Mouse (Mus musculus): ENCODE data around the gene Psmg3. TPM values are rescaled to one million over a fixed set of nuclear protein-coding genes. Genes with fewer than 3 reads are reported as not detected.

The Psmg3 gene
- polyA plus RNA-seq, 1 experiment from 2014 or later: 61.0 TPM

DNA sequence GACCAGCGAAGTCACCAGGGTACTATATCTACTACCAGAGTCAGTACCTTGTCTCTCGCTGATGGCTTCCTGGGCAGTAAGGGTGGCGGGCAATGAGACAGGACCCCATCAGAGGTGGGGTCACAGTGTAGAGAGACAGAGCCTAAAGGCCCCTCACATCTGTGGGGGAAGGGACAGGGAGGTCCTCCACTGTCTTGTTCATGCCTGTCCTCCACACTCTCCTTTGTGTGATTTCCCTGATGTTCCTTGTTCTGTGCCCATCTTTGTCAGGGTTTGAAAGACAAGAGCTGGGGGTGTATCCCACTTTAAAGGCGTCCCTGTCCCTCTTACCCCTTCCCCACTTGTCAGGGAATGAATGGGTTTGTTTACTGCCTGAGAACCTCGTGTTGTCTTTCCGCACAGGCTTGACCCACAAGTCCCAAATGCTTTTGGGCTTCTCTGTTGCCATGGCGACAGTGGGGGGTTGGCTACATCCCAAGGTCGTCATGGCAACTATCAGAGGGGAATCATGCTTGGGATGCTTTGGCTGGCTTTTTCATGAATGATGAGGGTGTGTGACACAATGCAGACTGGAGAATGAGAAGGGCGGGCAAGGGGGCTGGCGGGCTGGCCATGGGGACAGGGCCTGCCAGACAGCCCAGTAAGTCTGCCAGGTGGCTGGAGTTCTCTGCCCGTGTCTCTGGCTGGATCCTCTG is 29.1 kb downstream of the Psmg3 start:
- Histone ChIP-seq H3K4me2 (ENCODE audit: low read length) (peak overlapping the region; percentile 51), H3K36me3 (ENCODE audit: insufficient read depth, low read length) (peaks cover 19% of the 10 kb centered on the region), H3K4me1 (replicated peaks; ENCODE audit: insufficient read depth, low read length) (peaks cover 47% of the 10 kb centered on the region), H3K27me3 (ENCODE audit: insufficient read depth, low read length) (no peaks in the 10 kb centered on the region), H3K9me3 (replicated peaks; ENCODE audit: low read length) (no peaks in the 10 kb centered on the region), H3K9ac (ENCODE audit: low read depth, low read length) (peak overlapping the region; percentile 45; the same call in 1 of the 2 replicates), H3K4me3 (replicated peaks; ENCODE audit: low read depth, low read length) (no peak overlapping the region), H3K27ac (peak overlapping the region; percentile 75)
- no peak for TF ChIP-seq CTCF (IDR thresholded peaks at IDR 0.05; ENCODE audit: low read depth)
- 35% methylated on average over 11 of the region's 11 CpGs for WGBS
- DNase-seq (ENCODE audit: low spot score) (peak; percentile 83), ATAC-seq (replicated peaks; ENCODE audit: low FRiP score, low read depth) (peak; percentile 6; the same call in 1 of the 2 replicates)

DNA sequence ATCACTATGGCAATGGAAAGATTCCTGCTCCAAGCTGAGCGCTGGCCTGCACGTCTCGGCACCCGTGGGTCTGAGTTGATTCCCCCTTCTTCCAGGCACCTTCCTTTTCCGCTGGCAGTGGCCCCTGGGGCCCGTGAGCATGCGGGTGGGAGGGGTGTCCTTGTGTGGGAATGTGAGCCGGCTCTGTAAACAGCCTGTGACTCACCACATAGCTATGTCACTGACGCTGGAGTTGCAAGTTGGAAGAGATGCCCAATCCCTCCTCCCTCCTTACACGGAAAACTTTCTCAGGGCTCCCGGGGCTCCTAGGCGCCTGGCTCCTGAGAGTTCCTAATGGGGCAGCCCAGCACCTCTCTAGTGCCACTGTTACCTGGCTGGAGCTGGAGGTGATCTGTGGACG is 29.8 kb downstream of the Psmg3 start:
- no peak for TF ChIP-seq CTCF (IDR thresholded peaks at IDR 0.05; ENCODE audit: low read depth)
- peak overlapping the region; percentile 51 for H3K4me2 ChIP-seq (ENCODE audit: low read length)
- H3K27me3 ChIP-seq (ENCODE audit: insufficient read depth, low read length): no peaks in the 10 kb centered on the region
- H3K9me3 ChIP-seq (replicated peaks; ENCODE audit: low read length): no peaks in the 10 kb centered on the region
- WGBS: 5% methylated on average over 13 of the region's 13 CpGs
- H3K4me3 ChIP-seq (replicated peaks; ENCODE audit: low read depth, low read length): peak overlapping the region; percentile 11; the same call in 1 of the 2 replicates
- H3K4me1 ChIP-seq (replicated peaks; ENCODE audit: insufficient read depth, low read length): peaks cover 54% of the 10 kb centered on the region
- peaks cover 17% of the 10 kb centered on the region for H3K36me3 ChIP-seq (ENCODE audit: insufficient read depth, low read length)
- ATAC-seq (replicated peaks; ENCODE audit: low FRiP score, low read depth) (peak; percentile 71), DNase-seq (ENCODE audit: low spot score) (peak; percentile 95)
- H3K9ac ChIP-seq (ENCODE audit: low read depth, low read length): peak overlapping the region; percentile 45; the same call in 1 of the 2 replicates
- peak overlapping the region; percentile 75 for H3K27ac ChIP-seq

DNA sequence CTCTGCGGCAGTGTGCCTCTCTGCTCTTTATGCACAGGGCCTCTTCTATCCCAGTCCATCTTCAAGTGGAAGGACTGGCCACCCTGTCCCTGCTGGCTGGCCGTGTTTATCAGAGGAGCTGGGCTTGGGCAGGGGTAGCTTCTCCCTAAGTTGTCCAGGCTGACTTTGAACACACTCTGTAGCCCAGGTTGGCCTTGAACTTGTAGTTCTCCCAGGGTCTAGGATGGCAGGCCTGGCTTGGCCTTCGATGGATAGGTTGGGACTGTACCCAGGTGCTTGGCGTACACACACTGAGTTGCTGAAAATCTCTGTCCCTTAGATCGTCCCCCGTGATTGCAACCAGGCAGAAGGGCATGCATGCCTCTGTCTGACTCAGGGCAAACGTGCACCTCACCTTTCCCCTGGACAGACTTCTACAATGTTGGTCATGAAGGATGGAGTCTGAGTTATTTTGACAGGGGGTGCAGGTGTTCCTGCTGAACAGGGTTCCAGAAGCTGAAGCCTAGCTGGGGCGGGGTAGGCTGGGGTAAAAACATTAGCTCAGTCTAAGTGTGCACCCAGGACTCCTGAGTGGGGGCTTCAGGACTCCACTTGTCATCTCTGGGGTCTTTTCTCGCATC is 30.6 kb downstream of the Psmg3 start:
- peaks cover 14% of the 10 kb centered on the region for H3K36me3 ChIP-seq (ENCODE audit: insufficient read depth, low read length)
- no peak for TF ChIP-seq CTCF (IDR thresholded peaks at IDR 0.05; ENCODE audit: low read depth)
- no peaks in the 10 kb centered on the region for H3K27me3 ChIP-seq (ENCODE audit: insufficient read depth, low read length)
- peak overlapping the region; percentile 75; the same call in 1 of the 2 replicates for H3K27ac ChIP-seq
- DNase-seq (ENCODE audit: low spot score): no peak
- H3K4me3 ChIP-seq (replicated peaks; ENCODE audit: low read depth, low read length): no peak overlapping the region
- no peaks in the 10 kb centered on the region for H3K9me3 ChIP-seq (replicated peaks; ENCODE audit: low read length)
- H3K9ac ChIP-seq (ENCODE audit: low read depth, low read length): 0 out of 2 replicates have a peak overlapping the region, but pooled peaks have one; percentile 45
- no peak for ATAC-seq (replicated peaks; ENCODE audit: low FRiP score, low read depth)
- H3K4me2 ChIP-seq (ENCODE audit: low read length): peak overlapping the region; percentile 51; the same call in 1 of the 2 replicates
- H3K4me1 ChIP-seq (replicated peaks; ENCODE audit: insufficient read depth, low read length): peaks cover 57% of the 10 kb centered on the region
- 76% methylated on average over 9 of the region's 9 CpGs for WGBS

DNA sequence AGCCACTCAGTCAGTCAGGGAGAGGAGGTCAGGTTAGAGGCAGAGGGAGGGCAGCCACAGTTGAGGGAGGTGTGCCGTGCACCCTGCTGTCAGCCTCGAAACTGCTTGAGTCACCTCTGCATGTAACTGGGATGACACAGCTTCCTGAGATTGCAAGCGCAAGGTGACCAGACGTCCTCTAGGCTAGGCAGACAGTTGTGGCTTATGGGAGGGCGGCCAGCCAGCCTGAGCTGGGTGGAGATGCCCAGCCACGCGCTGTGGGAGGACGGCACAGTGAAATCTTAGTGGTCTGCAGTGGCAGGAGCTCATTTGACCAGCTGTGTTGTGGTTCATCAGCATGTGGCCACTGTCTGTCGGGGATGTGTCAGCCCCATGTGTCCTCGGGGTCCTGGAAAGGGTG is 31.7 kb downstream of the Psmg3 start:
- Histone ChIP-seq H3K9ac (ENCODE audit: low read depth, low read length) (no peak overlapping the region), H3K4me1 (replicated peaks; ENCODE audit: insufficient read depth, low read length) (peaks cover 60% of the 10 kb centered on the region), H3K27me3 (ENCODE audit: insufficient read depth, low read length) (no peaks in the 10 kb centered on the region), H3K27ac (0 out of 2 replicates have a peak overlapping the region, but pooled peaks have one; percentile 8), H3K36me3 (ENCODE audit: insufficient read depth, low read length) (peaks cover 4% of the 10 kb centered on the region; the same call in 1 of the 2 replicates), H3K4me3 (replicated peaks; ENCODE audit: low read depth, low read length) (no peak overlapping the region), H3K9me3 (replicated peaks; ENCODE audit: low read length) (no peaks in the 10 kb centered on the region), H3K4me2 (ENCODE audit: low read length) (no peak overlapping the region)
- ATAC-seq (replicated peaks; ENCODE audit: low FRiP score, low read depth) (no peak), DNase-seq (ENCODE audit: low spot score) (peak; percentile 4)
- TF ChIP-seq CTCF (IDR thresholded peaks at IDR 0.05; ENCODE audit: low read depth): no peak
- 41% methylated on average over 10 of the region's 10 CpGs for WGBS

DNA sequence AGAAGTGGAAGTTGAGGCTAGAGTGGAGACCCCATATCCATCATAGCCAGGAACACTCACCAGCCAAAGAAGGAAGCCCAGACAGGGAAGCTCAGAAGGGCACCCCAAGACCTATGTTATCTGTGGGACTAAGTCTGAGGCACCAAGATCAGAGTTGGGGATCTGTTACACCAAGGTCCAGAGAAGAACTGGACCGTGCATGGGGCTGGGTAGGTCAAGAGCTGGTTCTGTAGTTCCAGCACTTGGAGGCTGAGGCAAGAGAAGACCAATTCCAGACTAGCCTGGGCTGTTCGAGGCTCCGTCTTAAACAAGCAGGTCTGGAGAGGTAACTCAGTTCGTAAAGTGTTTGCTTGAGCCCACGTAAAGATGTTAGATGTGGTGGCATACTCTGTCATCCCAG is 32.5 kb downstream of the Psmg3 start:
- Histone ChIP-seq H3K9me3 (replicated peaks; ENCODE audit: low read length) (no peaks in the 10 kb centered on the region), H3K4me3 (replicated peaks; ENCODE audit: low read depth, low read length) (no peak overlapping the region), H3K36me3 (ENCODE audit: insufficient read depth, low read length) (no peaks in the 10 kb centered on the region), H3K27ac (no peak overlapping the region), H3K4me2 (ENCODE audit: low read length) (peak overlapping the region; percentile 99; the same call in 1 of the 2 replicates), H3K4me1 (replicated peaks; ENCODE audit: insufficient read depth, low read length) (peaks cover 60% of the 10 kb centered on the region), H3K9ac (ENCODE audit: low read depth, low read length) (no peak overlapping the region), H3K27me3 (ENCODE audit: insufficient read depth, low read length) (no peaks in the 10 kb centered on the region)
- ATAC-seq (replicated peaks; ENCODE audit: low FRiP score, low read depth) (no peak), DNase-seq (ENCODE audit: low spot score) (no peak)
- WGBS: 86% methylated on average over 5 of the region's 5 CpGs
- TF ChIP-seq CTCF (IDR thresholded peaks at IDR 0.05; ENCODE audit: low read depth): no peak

DNA sequence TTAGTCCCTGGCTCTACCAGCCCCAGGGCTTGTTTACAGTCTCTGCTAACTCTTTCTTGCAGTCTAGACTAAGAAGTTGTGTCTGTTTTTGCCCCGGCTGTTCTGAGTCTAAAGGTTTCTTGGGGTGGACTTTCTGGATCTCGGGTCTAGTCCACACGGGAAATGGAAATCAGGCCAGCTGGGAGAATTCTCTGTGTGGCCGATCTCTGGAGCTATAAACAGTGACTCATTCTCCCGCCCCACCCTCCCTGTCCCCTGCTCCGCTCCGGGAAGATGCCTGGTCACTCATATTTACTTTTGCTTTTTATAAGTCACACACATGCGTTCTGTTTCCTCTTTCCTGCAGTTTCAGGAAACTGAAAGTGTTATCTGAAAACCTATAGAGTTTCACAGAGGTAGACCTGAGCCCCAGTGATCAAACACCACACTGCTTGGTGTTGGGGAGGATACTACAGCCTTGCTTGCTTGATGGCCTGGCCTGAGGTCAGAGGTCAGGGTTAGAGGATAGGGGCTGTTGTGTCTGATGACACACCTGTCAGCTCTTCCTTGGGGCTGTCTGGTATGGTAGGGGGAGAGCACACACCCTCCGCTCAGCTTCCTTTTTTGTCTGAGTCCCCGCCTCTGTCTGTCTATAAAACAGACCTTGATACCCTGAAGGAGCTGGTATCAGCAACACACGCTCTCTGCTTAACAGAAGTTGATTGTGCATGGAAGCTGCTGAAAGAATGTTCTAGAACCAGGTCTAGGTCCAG is 33.2 kb downstream of the Psmg3 start:
- H3K9ac ChIP-seq (ENCODE audit: low read depth, low read length): 0 out of 2 replicates have a peak overlapping the region, but pooled peaks have one; percentile 38
- TF ChIP-seq CTCF (IDR thresholded peaks at IDR 0.05; ENCODE audit: low read depth): no peak
- DNase-seq (ENCODE audit: low spot score) (peak; percentile 78), ATAC-seq (replicated peaks; ENCODE audit: low FRiP score, low read depth) (no peak)
- H3K27me3 ChIP-seq (ENCODE audit: insufficient read depth, low read length): no peaks in the 10 kb centered on the region
- peak overlapping the region; percentile 81 for H3K4me3 ChIP-seq (replicated peaks; ENCODE audit: low read depth, low read length)
- H3K27ac ChIP-seq: peak overlapping the region; percentile 71
- peaks cover 58% of the 10 kb centered on the region for H3K4me1 ChIP-seq (replicated peaks; ENCODE audit: insufficient read depth, low read length)
- H3K4me2 ChIP-seq (ENCODE audit: low read length): peak overlapping the region; percentile 99
- H3K36me3 ChIP-seq (ENCODE audit: insufficient read depth, low read length): no peaks in the 10 kb centered on the region
- H3K9me3 ChIP-seq (replicated peaks; ENCODE audit: low read length): no peaks in the 10 kb centered on the region
- 33% methylated on average over 11 of the region's 11 CpGs for WGBS
